Mouse (Mus musculus): ENCODE results near the gene Gpnmb.

DNA sequence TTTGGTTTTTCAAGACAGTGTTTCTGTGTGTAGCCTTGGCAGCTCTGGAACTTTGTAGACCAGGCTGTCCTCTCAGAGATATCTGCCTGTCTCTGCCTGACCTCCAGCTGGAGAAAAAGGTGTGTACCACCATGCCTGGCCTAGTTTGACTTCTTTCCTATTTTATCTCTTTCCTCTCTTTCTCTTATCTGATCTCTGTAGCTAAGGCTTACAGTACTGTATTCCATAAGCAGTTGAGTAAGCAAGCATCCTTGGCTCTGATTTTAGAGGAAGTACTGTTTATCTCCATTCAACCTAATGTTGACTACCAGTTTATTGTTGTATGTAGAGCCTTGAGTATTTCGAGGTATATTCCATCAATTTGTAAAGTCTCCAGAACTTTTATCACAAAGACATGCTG lies 43.0 kb downstream of the Gpnmb start:
- TF ChIP-seq CTCF (conservative IDR thresholded peaks at IDR 0.05; ENCODE audit: low read length): no peak
- no peak for TF ChIP-seq NANOG (IDR thresholded peaks at IDR 0.05; ENCODE audit: borderline replicate concordance, low read length)
- TF ChIP-seq POU5F1 (IDR thresholded peaks at IDR 0.05; ENCODE audit: borderline replicate concordance, low read length): no peak
